Comparison of ENCODE assay signal across 7 mouse cellular contexts in genomic region chr10:59949783-59950605, GRCm38 (mm10). TPM values are rescaled to one million over a fixed set of nuclear protein-coding genes. Genes with fewer than 3 reads are reported as not detected.
DNase-seq lines count a peak whose midpoint lies in the region; ATAC-seq and TF ChIP-seq lines count a peak whose summit lies in the region.

No protein-coding gene starts in this region.

- peaks cover 35% of the 10 kb centered on the region for H3K4me1 ChIP-seq in embryonic facial prominence, embryonic 13.5 days

- peak overlapping the region; percentile 100 for H3K27ac ChIP-seq in layer of hippocampus, adult 2 months
- H3K27ac ChIP-seq in embryonic facial prominence, embryonic 13.5 days: peak overlapping the region; percentile 96

- peak overlapping the region; percentile 96 for H3K4me2 ChIP-seq in embryonic facial prominence, embryonic 13.5 days

- H3K4me3 ChIP-seq in layer of hippocampus, adult 2 months: peak overlapping the region; percentile 73
- peak overlapping the region; percentile 99 for H3K4me3 ChIP-seq in embryonic facial prominence, embryonic 13.5 days

- WGBS in embryonic facial prominence, embryonic 13.5 days: 30% methylated on average over 15 of the region's 15 CpGs

- H3K36me3 ChIP-seq in embryonic facial prominence, embryonic 13.5 days: 0 out of 2 replicates have a peak, but pooled peaks cover 5% of the 10 kb centered on the region

- DNase-seq in layer of hippocampus, adult 2 months (ENCODE audit: low spot score in 2 of 2): no peak
- DNase-seq in layer of hippocampus, postnatal 25 days (ENCODE audit: extremely low spot score in 1 of 2, low spot score in 1 of 2): no peak
- DNase-seq in induced T-regulatory cell, adult 2 months (ENCODE audit: low read depth): peak; percentile 55
- DNase-seq in neural tube, embryonic 10.5 days (ENCODE audit: extremely low spot score, low spot score): peak; percentile 15
- no peak for DNase-seq in spleen, postnatal 4 days (ENCODE audit: low spot score in 2 of 2)
- DNase-seq in gastrocnemius, postnatal 14 days: no peak

- ATAC-seq in embryonic facial prominence, embryonic 13.5 days (ENCODE audit: insufficient number of reproducible peaks, insufficient read depth, low FRiP score, low TSS enrichment, low read depth): no peak

- intact Hi-C loops in gastrocnemius, postnatal 14 days (cut with DNase I; ENCODE audit: low total_unique reads): loop anchor here (2.0 kb wide), 1 partner anchor 51 kb away; no protein-coding TSS in a partner anchor

- H3K9me3 ChIP-seq in embryonic facial prominence, embryonic 13.5 days: no peaks in the 10 kb centered on the region

- no peaks in the 10 kb centered on the region for H3K27me3 ChIP-seq in embryonic facial prominence, embryonic 13.5 days

- no peak for TF ChIP-seq CTCF in layer of hippocampus, adult 2 months (conservative IDR thresholded peaks at IDR 0.05)

- peak overlapping the region; percentile 99 for H3K9ac ChIP-seq in embryonic facial prominence, embryonic 13.5 days

RNA-seq across cellular contexts. Expression of gene Ddit4, which starts 1.6 kb away (rescaled TPM):
- 10 to 100 TPM; 63.6 to 66.7 TPM for total RNA-seq in layer of hippocampus, adult 2 months (2021)
- 10 to 100 TPM; 77.1 to 100.0 TPM for total RNA-seq in layer of hippocampus, postnatal 25 days (2021)
- polyA plus RNA-seq in embryonic facial prominence, embryonic 13.5 days (2015; fragmentation: Nextera tagmentation; extraction: Ambion mirVana): 86.5 and 93.1 TPM in 2 replicates
- 10 to 100 TPM; 15.4 to 70.6 TPM for total RNA-seq in gastrocnemius, postnatal 14 days (2021)

RNA-seq across cellular contexts. Expression of gene Ascc1, which starts 52.6 kb away (rescaled TPM):
- 10 to 100 TPM; 15.3 to 17.2 TPM for total RNA-seq in layer of hippocampus, adult 2 months (2021)
- 10 to 100 TPM; 16.7 to 18.1 TPM for total RNA-seq in layer of hippocampus, postnatal 25 days (2021)
- 48.3 and 50.3 TPM in 2 replicates for polyA plus RNA-seq in embryonic facial prominence, embryonic 13.5 days (2015; fragmentation: Nextera tagmentation; extraction: Ambion mirVana)
- 10 to 100 TPM; 11.2 to 13.2 TPM for total RNA-seq in gastrocnemius, postnatal 14 days (2021)

RNA-seq across cellular contexts. Expression of gene Anapc16, which starts 52.9 kb away (rescaled TPM):
- 10 to 100 TPM; 64.8 to 71.4 TPM for total RNA-seq in layer of hippocampus, adult 2 months (2021)
- 10 to 100 TPM; 59.3 to 77.3 TPM for total RNA-seq in layer of hippocampus, postnatal 25 days (2021)
- polyA plus RNA-seq in embryonic facial prominence, embryonic 13.5 days (2015; fragmentation: Nextera tagmentation; extraction: Ambion mirVana): 116 and 128 TPM in 2 replicates
- 10 to 100 TPM; 35.6 to 47.3 TPM for total RNA-seq in gastrocnemius, postnatal 14 days (2021)

Comparison
In these comparisons a context has a peak if more than half of its experiments do, and no peak if none do; other contexts are left out.
1. DNase-seq: peak in induced T-regulatory cell, adult 2 months (single experiment) and neural tube, embryonic 10.5 days (single experiment); none in layer of hippocampus, adult 2 months (0 of 2), layer of hippocampus, postnatal 25 days (0 of 2), spleen, postnatal 4 days (0 of 2) and gastrocnemius, postnatal 14 days (single experiment).